Mouse (Mus musculus) heart, adult 11 months (tissue): ENCODE measurements around the gene Tfap4.
"Not testable (repeated sequence)": the region's sequence is repeated elsewhere in the genome, so short reads cannot be mapped to it uniquely, and the experiment has no call there.

Experiments
- DNase-seq: peaks from one replicate; pipeline ENCODE4 v3.0.0; 2022

Gene Tfap4

GRCm38 (mm10) chr16:4592909-4593875, 33.5 kb upstream of the Tfap4 start:
- DNase-seq, result peak; percentile 94

GRCm38 (mm10) chr16:4590236-4590635, 30.6 kb upstream of the Tfap4 start:
- no peak for DNase-seq

DNA sequence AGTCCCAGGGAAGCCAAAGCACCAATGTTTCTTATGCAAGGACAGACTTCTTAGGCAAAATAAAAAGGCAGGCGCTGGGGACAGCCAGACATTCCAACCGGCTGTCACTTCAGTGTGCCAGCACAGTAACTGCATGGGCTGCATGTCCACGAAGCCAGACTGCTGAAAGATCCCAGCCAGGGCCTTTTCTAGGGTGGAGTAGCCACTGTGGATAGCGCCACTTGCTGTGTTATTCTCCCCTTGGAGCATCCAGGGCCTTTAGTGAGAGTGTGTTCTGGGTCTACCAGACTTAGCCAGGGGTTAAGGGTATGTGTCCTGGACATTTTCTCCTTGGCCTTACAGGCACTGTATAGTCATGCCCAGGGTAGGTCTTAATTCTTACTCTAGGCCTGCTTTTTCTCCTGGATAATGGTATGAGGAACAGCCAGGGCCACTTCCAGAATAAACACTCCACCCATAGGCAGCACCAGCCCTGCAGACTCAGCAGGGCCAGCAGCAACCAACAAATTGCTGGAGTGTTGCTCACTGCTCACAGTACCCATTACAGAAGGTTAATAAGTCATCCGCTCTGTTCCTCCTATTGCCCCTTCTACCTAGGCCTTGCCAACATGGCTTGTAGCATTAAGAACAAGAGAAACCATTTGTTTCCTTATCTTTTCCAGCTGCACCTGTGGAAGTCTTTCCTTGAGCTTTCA, 28.0 kb upstream of the Tfap4 start:
- DNase-seq, result peak; percentile 95

- DNase-seq, result peak; percentile 100
Observed at GRCm38 (mm10) chr16:4586531-4587123, 27.0 kb upstream of the Tfap4 start.

GRCm38 (mm10) chr16:4585642-4586530, 26.2 kb upstream of the Tfap4 start:
- no peak for DNase-seq

GRCm38 (mm10) chr16:4584438-4584837, 24.8 kb upstream of the Tfap4 start:
- DNase-seq, result no peak

DNA sequence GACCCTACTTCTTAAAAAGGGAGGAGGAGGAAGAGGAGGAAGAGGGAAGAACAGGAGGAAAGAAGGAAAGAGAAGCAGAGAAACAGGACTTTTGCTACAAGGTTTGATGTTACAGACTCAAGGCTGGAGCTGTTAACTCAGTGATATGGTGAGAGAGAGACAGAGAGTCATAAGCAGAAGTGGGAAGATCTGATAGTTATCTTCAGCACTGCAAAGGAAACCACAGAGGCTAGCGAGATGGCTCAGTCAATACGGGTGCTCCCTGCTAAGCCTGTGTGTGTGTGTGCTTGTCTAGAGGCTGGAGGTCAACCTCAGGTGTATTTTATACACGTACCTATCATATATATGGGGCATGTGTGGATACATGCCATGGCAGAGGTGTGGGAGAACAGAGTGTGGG, 24.2 kb upstream of the Tfap4 start:
- DNase-seq, result no peak

DNA sequence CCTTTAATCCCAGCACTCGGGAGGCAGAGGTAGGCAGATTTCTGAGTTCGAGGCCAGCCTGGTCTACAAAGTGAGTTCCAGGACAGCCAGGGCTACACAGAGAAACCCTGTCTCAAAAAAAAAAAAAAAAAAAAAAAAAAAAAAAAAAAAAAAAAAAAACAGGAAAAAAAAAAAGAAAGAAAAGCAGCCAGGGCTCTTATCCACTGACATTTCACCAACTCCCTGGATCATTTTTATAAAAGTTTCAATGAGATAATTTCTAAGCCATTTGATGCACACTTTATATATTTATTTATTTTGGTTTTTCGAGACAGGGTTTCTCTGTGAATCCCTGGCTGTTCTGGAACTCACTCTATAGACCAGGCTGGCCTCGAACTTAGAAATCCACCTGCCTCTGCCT, 21.5 kb upstream of the Tfap4 start:
- not testable (repeated sequence) for DNase-seq

GRCm38 (mm10) chr16:4578630-4579029, 19.0 kb upstream of the Tfap4 start:
- DNase-seq, result no peak

DNA sequence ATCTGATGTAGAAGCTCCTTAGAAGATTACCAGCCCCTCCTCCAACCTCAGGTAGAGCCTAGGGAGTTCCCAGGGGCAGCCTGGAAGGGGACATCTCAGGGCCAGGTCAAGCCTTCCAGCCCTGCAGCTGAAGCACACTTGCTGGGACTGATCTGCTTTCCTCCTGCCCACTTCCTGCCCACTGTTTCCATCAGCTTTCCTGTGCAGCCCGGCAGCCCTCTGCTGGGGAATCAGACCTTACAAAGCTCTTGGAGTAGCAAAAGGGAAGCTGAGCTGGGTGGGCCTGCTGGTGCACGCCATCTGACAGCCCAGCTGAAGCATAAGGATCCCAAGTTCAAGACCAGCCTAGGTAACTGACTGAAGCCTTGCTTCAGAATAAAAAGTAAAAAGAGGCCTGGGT, 17.2 kb upstream of the Tfap4 start:
- DNase-seq, result no peak

DNA sequence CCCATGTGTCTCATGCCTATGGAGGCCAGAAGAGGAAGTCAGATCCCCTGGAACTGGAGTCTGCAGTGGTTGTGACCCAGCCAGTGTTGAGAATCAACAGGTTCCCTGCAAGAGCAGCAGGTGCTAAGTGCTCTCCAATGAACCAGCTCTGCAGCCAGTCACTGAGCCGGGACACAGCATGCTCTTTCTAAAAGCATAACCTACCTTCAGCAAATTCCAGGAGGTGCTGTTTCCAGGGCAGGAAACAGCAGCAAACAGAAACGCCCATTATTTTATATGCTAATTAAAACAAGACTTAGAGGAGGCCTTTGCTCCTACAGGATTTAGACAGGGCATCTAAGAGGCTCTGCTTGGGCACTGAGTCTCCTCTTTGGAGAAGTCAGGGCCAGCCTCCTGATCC, 16.4 kb upstream of the Tfap4 start:
- no peak for DNase-seq

GRCm38 (mm10) chr16:4570737-4571136, 11.1 kb upstream of the Tfap4 start:
- no peak for DNase-seq

GRCm38 (mm10) chr16:4567912-4568311, 8.3 kb upstream of the Tfap4 start:
- peak; percentile 97 for DNase-seq

- peak; percentile 99 for DNase-seq
Observed at GRCm38 (mm10) chr16:4560145-4560952, 695 bp upstream of the Tfap4 start.

DNA sequence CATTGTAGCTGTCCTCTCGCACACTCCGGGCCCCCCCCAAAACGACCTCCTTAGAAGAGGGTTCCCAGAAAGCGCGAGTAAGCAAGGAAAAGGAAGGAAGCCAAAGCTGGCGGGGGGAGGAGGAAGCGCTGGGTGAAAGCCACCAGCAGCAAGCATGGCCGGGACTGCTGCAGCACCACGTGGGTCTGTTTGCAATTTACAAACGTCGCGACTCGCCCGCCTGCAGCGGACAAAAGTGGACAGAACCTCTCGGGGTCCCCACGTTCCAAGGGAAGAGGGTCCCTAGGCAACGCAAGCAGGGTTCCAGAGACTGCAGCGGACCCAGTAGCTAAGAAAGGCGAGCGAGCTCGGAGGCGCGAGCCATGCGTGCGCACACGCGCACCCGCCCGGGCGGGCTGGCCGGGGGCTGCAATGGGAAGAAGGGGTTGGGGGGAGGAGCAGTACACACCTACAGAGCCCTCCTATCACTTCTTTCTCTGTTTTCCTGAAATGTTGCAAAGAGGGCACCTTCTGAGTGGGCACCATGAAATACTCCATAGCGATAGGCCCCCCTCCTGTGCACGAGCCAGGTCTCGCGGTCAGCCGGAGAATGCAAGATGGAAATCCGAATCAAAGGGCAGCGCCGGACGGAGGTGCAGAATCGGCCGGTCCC, 548 bp downstream of the Tfap4 start:
- peak; percentile 98 for DNase-seq

DNA sequence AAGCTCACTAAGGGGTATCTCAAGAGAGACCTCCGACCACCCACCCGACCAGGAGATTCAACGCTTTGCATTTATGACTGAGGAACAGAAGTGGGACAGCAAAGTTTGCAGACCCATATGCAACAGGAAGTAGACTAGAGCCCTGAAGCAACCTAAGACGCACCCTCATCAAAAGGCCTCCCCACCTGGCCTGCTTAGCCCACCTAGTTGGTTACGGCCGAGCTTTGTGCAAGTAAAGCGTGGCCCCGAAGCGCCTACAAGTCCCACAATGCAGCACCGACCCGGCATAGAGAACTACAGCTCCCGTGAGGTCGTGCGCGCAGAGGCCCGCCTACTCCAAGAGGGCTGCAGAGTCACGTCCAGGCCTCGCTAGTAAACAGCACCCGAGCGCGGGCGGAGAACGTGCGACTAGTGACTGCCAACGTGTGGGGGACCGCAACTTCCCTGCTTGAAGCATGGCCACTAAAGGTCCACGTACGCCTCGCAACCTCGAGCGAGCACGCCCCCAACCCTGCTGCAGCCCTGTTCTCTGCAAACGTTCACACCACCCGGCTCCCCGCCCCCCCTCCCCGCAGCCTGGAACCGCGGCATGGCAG, 1.2 kb downstream of the Tfap4 start:
- peak; percentile 99 for DNase-seq

DNA sequence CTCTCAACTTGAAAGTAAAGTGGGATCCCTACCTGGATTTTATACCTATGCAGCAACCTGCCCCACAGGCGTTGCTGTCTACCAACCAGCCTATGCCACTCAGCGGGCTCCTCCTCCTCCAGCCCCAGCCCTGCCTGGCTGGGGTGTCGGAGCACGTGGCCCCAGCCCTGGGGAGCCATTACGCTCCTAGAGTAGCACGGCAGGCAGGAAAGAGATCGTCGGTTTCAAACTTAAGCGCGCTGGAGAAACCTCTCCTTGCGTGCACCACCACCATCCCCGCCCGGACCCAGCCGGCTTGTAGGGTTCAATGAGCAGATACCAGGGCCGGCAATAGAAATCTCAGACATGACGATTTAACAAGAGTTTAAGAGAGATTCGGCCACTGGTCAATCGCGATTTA, 1.7 kb downstream of the Tfap4 start:
- DNase-seq, result peak; percentile 98

GRCm38 (mm10) chr16:4557085-4557484, 2.6 kb downstream of the Tfap4 start:
- peak; percentile 84 for DNase-seq

DNA sequence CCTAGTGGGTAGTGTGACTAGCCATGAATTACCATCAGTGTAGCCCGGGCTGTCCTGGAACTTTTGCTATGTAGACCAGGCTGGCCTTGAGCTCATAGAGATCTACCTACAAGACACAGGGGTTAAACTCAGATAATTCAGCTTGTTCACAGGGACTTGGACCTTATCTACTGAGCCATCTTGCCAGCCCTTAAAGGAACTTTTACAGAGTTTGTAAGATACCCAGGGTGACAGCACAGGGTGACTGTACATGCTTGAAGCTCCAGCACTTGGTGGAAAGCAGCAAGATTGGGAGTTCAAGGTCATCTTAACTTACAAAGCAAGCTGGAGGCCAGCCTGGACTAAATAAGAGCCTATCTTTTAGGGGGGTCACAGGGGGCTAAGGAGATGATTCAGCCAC, 4.1 kb downstream of the Tfap4 start:
- no peak for DNase-seq

GRCm38 (mm10) chr16:4552829-4553550, 6.7 kb downstream of the Tfap4 start:
- DNase-seq, result peak; percentile 97
